Comparison of ENCODE assay signal across 37 mouse cellular contexts in genomic region chr9:54216511-54216910, GRCm38 (mm10). TPM values are rescaled to one million over a fixed set of nuclear protein-coding genes. Genes with fewer than 3 reads are reported as not detected.
"Had no signal": no experiment of that assay in that cellular context is flagged by ENCODE, and none has a peak within 500 bp of the region (broad histone marks: within the 10 kb centered on the region; RNA-seq: fewer than 3 reads in every experiment).

No protein-coding gene starts in this region.

- H3K27me3 ChIP-seq: heart, embryonic 13.5 days; heart, embryonic 15.5 days; hindbrain, embryonic 13.5 days; hindbrain, embryonic 15.5 days; limb, embryonic 12.5 days; liver, embryonic 12.5 days had no signal

- H3K9me3 ChIP-seq: heart, embryonic 13.5 days; heart, embryonic 15.5 days; hindbrain, embryonic 13.5 days; hindbrain, embryonic 15.5 days; limb, embryonic 10.5 days; limb, embryonic 12.5 days; liver, embryonic 12.5 days had no signal

- H3K27ac ChIP-seq: heart, adult 2 months; heart, embryonic 13.5 days; heart, embryonic 15.5 days; hindbrain, embryonic 13.5 days; hindbrain, embryonic 15.5 days; hindbrain, postnatal 0 days; layer of hippocampus, adult 2 months; left cerebral cortex, adult 2 months; limb, embryonic 10.5 days; limb, embryonic 12.5 days; liver, embryonic 12.5 days; liver, embryonic 14.5 days had no signal

- DNase-seq: gastrocnemius, postnatal 14 days; gastrocnemius, postnatal 36 days; heart, adult 11 months; heart, adult 2 months; heart, postnatal 14 days; heart, postnatal 36 days; kidney, adult 18-20 months; kidney, adult 8-10 months; kidney, postnatal 10 days; kidney, postnatal 25 days; kidney, postnatal 4 days; layer of hippocampus, postnatal 36 days had no signal

- ATAC-seq: hindbrain, postnatal 0 days; intestine, postnatal 0 days; liver, embryonic 12.5 days had no signal

- H3K36me3 ChIP-seq: heart, embryonic 13.5 days; heart, embryonic 15.5 days; hindbrain, embryonic 13.5 days; hindbrain, embryonic 15.5 days; limb, embryonic 10.5 days; limb, embryonic 12.5 days; liver, embryonic 12.5 days had no signal

- H3K4me3 ChIP-seq: heart, adult 2 months; heart, embryonic 13.5 days; heart, embryonic 15.5 days; hindbrain, embryonic 13.5 days; hindbrain, embryonic 15.5 days; layer of hippocampus, adult 2 months; left cerebral cortex, adult 2 months; limb, embryonic 10.5 days; limb, embryonic 12.5 days; liver, embryonic 12.5 days had no signal

- H3K9ac ChIP-seq: heart, embryonic 13.5 days; heart, embryonic 15.5 days; hindbrain, embryonic 13.5 days; hindbrain, embryonic 15.5 days; limb, embryonic 12.5 days; liver, embryonic 12.5 days; liver, embryonic 14.5 days had no signal

- H3K4me1 ChIP-seq: heart, embryonic 13.5 days; heart, embryonic 15.5 days; hindbrain, embryonic 13.5 days; hindbrain, embryonic 15.5 days; liver, embryonic 12.5 days had no signal

- H3K4me2 ChIP-seq: heart, embryonic 11.5 days; heart, embryonic 13.5 days; heart, embryonic 15.5 days; hindbrain, embryonic 13.5 days; hindbrain, embryonic 15.5 days; limb, embryonic 12.5 days; liver, embryonic 12.5 days had no signal

RNA-seq across cellular contexts. Expression of gene Cyp19a1, which starts 51.4 kb away (rescaled TPM):
- total RNA-seq: gastrocnemius, adult 18-20 months; gastrocnemius, adult 8-10 months; gastrocnemius, postnatal 14 days; gastrocnemius, postnatal 36 days; heart, adult 2 months; heart, postnatal 14 days; heart, postnatal 36 days; hematopoietic stem cell, adult 5-6 weeks; hindbrain, postnatal 0 days; left cerebral cortex, postnatal 36 days; liver, adult 2 months had no signal
- polyA plus RNA-seq: gonadal fat pad, adult 2 months; heart, adult 2 months; heart, embryonic 11.5 days; heart, embryonic 13.5 days; heart, embryonic 15.5 days; heart, postnatal 0 days; hindbrain, embryonic 11.5 days; hindbrain, embryonic 13.5 days; hindbrain, postnatal 0 days; intestine, embryonic 14.5 days; intestine, postnatal 0 days; kidney, embryonic 14.5 days; kidney, embryonic 16.5 days; limb, embryonic 10.5 days; limb, embryonic 12.5 days; liver, adult 2 months; liver, embryonic 12.5 days; liver, embryonic 14.5 days; liver, embryonic 16.5 days had no signal
